Comparison of ENCODE assay signal across 24 mouse cellular contexts in the genomic region with DNA sequence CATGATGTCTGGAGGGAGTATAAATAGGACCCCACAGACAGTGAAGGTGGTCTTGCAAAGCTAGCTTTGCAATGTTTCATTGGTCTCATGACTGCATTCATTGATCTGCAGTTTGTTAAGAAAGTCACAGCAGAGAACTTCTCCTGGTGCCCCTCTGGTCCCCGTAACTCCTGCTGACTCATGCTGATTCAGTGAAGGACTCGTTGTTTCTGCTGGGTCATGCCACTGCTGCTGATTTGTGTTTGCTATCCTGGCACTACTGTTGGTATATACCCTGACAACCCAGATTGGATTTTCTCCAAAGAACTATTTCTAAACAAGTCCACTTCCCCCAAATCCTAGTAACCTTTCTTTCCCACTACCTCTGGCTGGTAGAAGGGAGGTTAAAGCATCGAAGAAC. TPM values are rescaled to one million over a fixed set of nuclear protein-coding genes. Genes with fewer than 3 reads are reported as not detected.
DNase-seq lines count a peak whose midpoint lies in the region; ATAC-seq and TF ChIP-seq lines count a peak whose summit lies in the region.
"Had no signal": no experiment of that assay in that cellular context is flagged by ENCODE, and none has a peak within 500 bp of the region (broad histone marks: within the 10 kb centered on the region; RNA-seq: fewer than 3 reads in every experiment).

No protein-coding gene starts in this region.

- 49% methylated on average over 3 of the region's 3 CpGs for WGBS in liver, embryonic 15.5 days (ENCODE audit: insufficient replicate concordance)
- 88% methylated on average over 3 of the region's 3 CpGs for WGBS in forebrain, embryonic 14.5 days

- no peak for TF ChIP-seq POLR2A in MEL (IDR thresholded peaks at IDR 0.05; ENCODE audit: control insufficient read depth in 1 of 2, insufficient read depth in 1 of 2, low read depth in 1 of 2, low read length in 2 of 2, poor library complexity in 1 of 2)

- H3K27ac ChIP-seq in MEL (ENCODE audit: control insufficient read depth, low read depth, low read length): no peak overlapping the region
- H3K27ac ChIP-seq in liver, embryonic 15.5 days (replicated peaks): no peak overlapping the region
- H3K27ac ChIP-seq in forebrain, embryonic 14.5 days (ENCODE audit: low read depth, low read length): no peak overlapping the region
- H3K27ac ChIP-seq: embryonic facial prominence, embryonic 13.5 days; forebrain, embryonic 13.5 days; heart, adult 2 months; heart, embryonic 15.5 days; hindbrain, embryonic 10.5 days; hindbrain, embryonic 14.5 days; intestine, embryonic 15.5 days had no signal

- TF ChIP-seq RAD21 in MEL (IDR thresholded peaks at IDR 0.05; ENCODE audit: low read depth, low read length): no peak

- H3K36me3 ChIP-seq in MEL (ENCODE audit: control insufficient read depth in 1 of 2, insufficient read depth in 2 of 2, low read length in 2 of 2): no peaks in the 10 kb centered on the region
- H3K36me3 ChIP-seq in liver, embryonic 15.5 days (replicated peaks): no peaks in the 10 kb centered on the region
- no peaks in the 10 kb centered on the region for H3K36me3 ChIP-seq in forebrain, embryonic 14.5 days (ENCODE audit: control insufficient read depth, insufficient read depth, low read length)
- H3K36me3 ChIP-seq: G1E; heart, embryonic 15.5 days; hindbrain, embryonic 10.5 days; intestine, embryonic 15.5 days had no signal

- no peak overlapping the region for H3K9ac ChIP-seq in MEL (ENCODE audit: control insufficient read depth, low read depth, low read length, poor library complexity, severe bottlenecking)
- no peak overlapping the region for H3K9ac ChIP-seq in liver, embryonic 15.5 days
- H3K9ac ChIP-seq in forebrain, embryonic 14.5 days (ENCODE audit: low read length): no peak overlapping the region
- H3K9ac ChIP-seq: embryonic facial prominence, embryonic 13.5 days; forebrain, embryonic 13.5 days; heart, embryonic 15.5 days; hindbrain, embryonic 14.5 days; intestine, embryonic 15.5 days had no signal

- H3K4me2 ChIP-seq in liver, embryonic 15.5 days: no peak overlapping the region
- no peak overlapping the region for H3K4me2 ChIP-seq in forebrain, embryonic 14.5 days (ENCODE audit: low read length)
- H3K4me2 ChIP-seq: embryonic facial prominence, embryonic 13.5 days; forebrain, embryonic 13.5 days; heart, embryonic 11.5 days; heart, embryonic 15.5 days; hindbrain, embryonic 14.5 days; intestine, embryonic 15.5 days had no signal

- DNase-seq in 3T3-L1 (ENCODE audit: low read depth, low spot score) (peak; percentile 9), MEL (ENCODE audit: low read depth, low spot score) (peak; percentile 10), MN1 (ENCODE audit: low spot score) (no peak)
- DNase-seq in lung, postnatal 10 days: no peak
- no peak for DNase-seq in forebrain, embryonic 14.5 days (ENCODE audit: low spot score)
- no peak for DNase-seq in heart, postnatal 4 days
- DNase-seq: adrenal gland, postnatal 14 days; cerebellum, adult 18-20 months; cerebellum, adult 9-11 months; cerebellum, postnatal 36 days; gastrocnemius, postnatal 10 days; heart, adult 2 months; heart, postnatal 14 days had no signal

- H3K4me1 ChIP-seq in MEL (ENCODE audit: control insufficient read depth in 1 of 2, insufficient read depth in 2 of 2, low read length in 2 of 2): no peaks in the 10 kb centered on the region
- H3K4me1 ChIP-seq in liver, embryonic 15.5 days (replicated peaks): no peaks in the 10 kb centered on the region
- no peaks in the 10 kb centered on the region for H3K4me1 ChIP-seq in forebrain, embryonic 14.5 days (ENCODE audit: control insufficient read depth, insufficient read depth, low read length)
- H3K4me1 ChIP-seq: embryonic facial prominence, embryonic 13.5 days; forebrain, embryonic 13.5 days; heart, embryonic 15.5 days; hindbrain, embryonic 10.5 days; intestine, embryonic 15.5 days had no signal

- no peak overlapping the region for H3K4me3 ChIP-seq in MEL (ENCODE audit: control insufficient read depth in 1 of 2, insufficient read depth in 1 of 2, low read depth in 2 of 2, low read length in 2 of 2)
- H3K4me3 ChIP-seq in liver, embryonic 15.5 days (replicated peaks): no peak overlapping the region
- H3K4me3 ChIP-seq in forebrain, embryonic 14.5 days (ENCODE audit: low read depth, low read length): no peak overlapping the region
- H3K4me3 ChIP-seq: embryonic facial prominence, embryonic 13.5 days; forebrain, embryonic 13.5 days; heart, adult 2 months; heart, embryonic 15.5 days; hindbrain, embryonic 10.5 days; intestine, embryonic 15.5 days had no signal

- ATAC-seq in erythroblast, adult 5-6 weeks (replicated peaks; ENCODE audit: low FRiP score, poor library complexity, severe bottlenecking): peak; percentile 84
- ATAC-seq in liver, embryonic 15.5 days (ENCODE audit: insufficient read depth): peak; percentile 63; the same call in 1 of the 2 replicates
- no peak for ATAC-seq in forebrain, embryonic 14.5 days
- ATAC-seq: forebrain, embryonic 13.5 days; intestine, embryonic 15.5 days; Patski had no signal

- TF ChIP-seq CTCF in MEL (IDR thresholded peaks at IDR 0.05 in 2 of 3, conservative IDR thresholded peaks at IDR 0.05 in 1 of 3; ENCODE audit: control insufficient read depth in 1 of 3, insufficient read depth in 1 of 3, low read depth in 2 of 3, low read length in 3 of 3, poor library complexity in 1 of 3, severe bottlenecking in 1 of 3): no peak

- H3K27me3 ChIP-seq in MEL (ENCODE audit: control insufficient read depth in 1 of 2, insufficient read depth in 2 of 2, low read length in 2 of 2): peaks cover 0 to 2% of the 10 kb centered on the region in 2 experiments; a peak in 1 of 4 replicates
- H3K27me3 ChIP-seq in liver, embryonic 15.5 days: no peaks in the 10 kb centered on the region
- no peaks in the 10 kb centered on the region for H3K27me3 ChIP-seq in forebrain, embryonic 14.5 days (replicated peaks; ENCODE audit: control insufficient read depth, insufficient read depth, low read length)
- H3K27me3 ChIP-seq: embryonic facial prominence, embryonic 13.5 days; forebrain, embryonic 13.5 days; heart, embryonic 15.5 days; intestine, embryonic 15.5 days had no signal

- no peaks in the 10 kb centered on the region for H3K79me2 ChIP-seq in MEL (ENCODE audit: control insufficient read depth, insufficient read depth, low read length, poor library complexity)

- TF ChIP-seq EP300 in MEL (IDR thresholded peaks at IDR 0.05; ENCODE audit: low read depth in 1 of 2, low read length in 2 of 2): no peak

- H3K9me3 ChIP-seq in MEL (replicated peaks; ENCODE audit: insufficient read depth, low read length): no peaks in the 10 kb centered on the region
- H3K9me3 ChIP-seq in liver, embryonic 15.5 days (replicated peaks): no peaks in the 10 kb centered on the region
- no peaks in the 10 kb centered on the region for H3K9me3 ChIP-seq in forebrain, embryonic 14.5 days (replicated peaks; ENCODE audit: control insufficient read depth, low read length)
- H3K9me3 ChIP-seq: forebrain, embryonic 13.5 days; G1E; heart, embryonic 15.5 days; hindbrain, embryonic 10.5 days; intestine, embryonic 15.5 days had no signal

TF ChIP-seq in MEL, 35 proteins besides CTCF, POLR2A, EP300 and RAD21:
- TF ChIP-seq NRF1 (IDR thresholded peaks at IDR 0.05; ENCODE audit: insufficient read depth, low read depth, low read length, poor library complexity, severe bottlenecking) (no peak), GATA1 (IDR thresholded peaks at IDR 0.05; ENCODE audit: low read depth, low read length) (no peak), POLR2AphosphoS2 (IDR thresholded peaks at IDR 0.05; ENCODE audit: low read length) (no peak), MAX (IDR thresholded peaks at IDR 0.05; ENCODE audit: low read length) (no peak), ZNF384 (IDR thresholded peaks at IDR 0.05; ENCODE audit: low read depth, low read length) (no peak), MAFK (IDR thresholded peaks at IDR 0.05; ENCODE audit: borderline replicate concordance, low read depth, low read length) (no peak), SMC3 (IDR thresholded peaks at IDR 0.05; ENCODE audit: low read depth, low read length) (no peak), CHD1 (IDR thresholded peaks at IDR 0.05; ENCODE audit: low read depth, low read length) (no peak), BHLHE40 (IDR thresholded peaks at IDR 0.05; ENCODE audit: borderline replicate concordance, low read depth, low read length) (no peak), JUND (IDR thresholded peaks at IDR 0.05; ENCODE audit: low read depth, low read length) (no peak), ETS1 (IDR thresholded peaks at IDR 0.05; ENCODE audit: low read depth, low read length) (no peak), USF2 (IDR thresholded peaks at IDR 0.05; ENCODE audit: borderline replicate concordance in 1 of 2, insufficient read depth in 1 of 2, low read depth in 1 of 2, low read length in 2 of 2) (no peak), SIN3A (IDR thresholded peaks at IDR 0.05; ENCODE audit: low read length) (no peak), GABPA (IDR thresholded peaks at IDR 0.05; ENCODE audit: low read depth, low read length) (no peak)

RNA-seq across cellular contexts. Expression of gene Hpse2, which starts 29.3 kb away (rescaled TPM):
- total RNA-seq in MEL (2012; rRNA removed): not detected in 2 replicates
- polyA plus RNA-seq in MEL (2012; ENCODE audit: insufficient read depth in 1 of 2, insufficient read length in 2 of 2, low read depth in 1 of 2, low replicate concordance in 2 of 2, missing spikeins in 1 of 2): not detected
- total RNA-seq in erythroblast, adult 5-6 weeks (2015; ENCODE audit: low replicate concordance): not detected in 2 replicates
- total RNA-seq in erythroblast, adult 5-6 weeks (2017; ENCODE audit: low replicate concordance): not detected in 2 replicates
- polyA plus RNA-seq in liver, embryonic 15.5 days (2015; fragmentation: Nextera tagmentation; extraction: Ambion mirVana): not detected in 2 replicates
- polyA plus RNA-seq in forebrain, embryonic 14.5 days (2014; fragmentation: Nextera tagmentation; extraction: Ambion mirVana): 0.04 TPM in 1 of 2 replicates, not detected in the other
- 1 to 10 TPM in 1 of 2 experiments, under 1 TPM in 1; 0.71 to 1.4 TPM for total RNA-seq in heart, postnatal 4 days (2021)
- total RNA-seq: adrenal gland, postnatal 14 days had no signal
- polyA plus RNA-seq: forebrain, embryonic 13.5 days; G1E; hindbrain, embryonic 14.5 days; Patski had no signal

Comparison
In these comparisons a context has a peak if more than half of its experiments do, and no peak if none do; other contexts are left out.
1. DNase-seq: peak in 3T3-L1 (single experiment) and MEL (single experiment); none in lung, postnatal 10 days (single experiment), forebrain, embryonic 14.5 days (single experiment), MN1 (single experiment) and heart, postnatal 4 days (single experiment).